Mouse (Mus musculus): Measurements from ENCODE around the gene Pknox1. TPM values are rescaled to one million over a fixed set of nuclear protein-coding genes. Genes with fewer than 3 reads are reported as not detected.

Gene Pknox1
- polyA plus RNA-seq, 1 experiment: 9.2 TPM

DNA sequence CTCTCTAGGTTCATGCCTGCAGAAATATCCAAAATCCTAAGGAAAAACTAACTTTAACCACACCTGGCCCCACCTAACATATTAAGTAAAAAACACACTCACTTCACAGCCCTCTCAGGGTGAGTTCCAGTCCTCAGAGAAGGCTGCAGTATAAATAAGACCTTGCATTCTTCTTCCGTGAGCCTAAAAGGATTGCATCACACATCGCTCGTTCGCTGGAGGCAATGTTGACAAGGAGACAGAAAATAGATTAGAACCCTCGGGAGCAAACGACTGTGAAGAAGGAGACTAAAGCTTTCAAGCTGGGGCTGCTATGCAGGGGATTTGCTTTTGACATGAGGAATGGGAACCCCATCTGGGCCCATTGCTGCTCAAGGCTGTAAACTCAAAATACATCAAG lies 21.0 kb upstream of the Pknox1 start:
- no peak for TF ChIP-seq GATA1 (IDR thresholded peaks at IDR 0.05; ENCODE audit: low read length)

DNA sequence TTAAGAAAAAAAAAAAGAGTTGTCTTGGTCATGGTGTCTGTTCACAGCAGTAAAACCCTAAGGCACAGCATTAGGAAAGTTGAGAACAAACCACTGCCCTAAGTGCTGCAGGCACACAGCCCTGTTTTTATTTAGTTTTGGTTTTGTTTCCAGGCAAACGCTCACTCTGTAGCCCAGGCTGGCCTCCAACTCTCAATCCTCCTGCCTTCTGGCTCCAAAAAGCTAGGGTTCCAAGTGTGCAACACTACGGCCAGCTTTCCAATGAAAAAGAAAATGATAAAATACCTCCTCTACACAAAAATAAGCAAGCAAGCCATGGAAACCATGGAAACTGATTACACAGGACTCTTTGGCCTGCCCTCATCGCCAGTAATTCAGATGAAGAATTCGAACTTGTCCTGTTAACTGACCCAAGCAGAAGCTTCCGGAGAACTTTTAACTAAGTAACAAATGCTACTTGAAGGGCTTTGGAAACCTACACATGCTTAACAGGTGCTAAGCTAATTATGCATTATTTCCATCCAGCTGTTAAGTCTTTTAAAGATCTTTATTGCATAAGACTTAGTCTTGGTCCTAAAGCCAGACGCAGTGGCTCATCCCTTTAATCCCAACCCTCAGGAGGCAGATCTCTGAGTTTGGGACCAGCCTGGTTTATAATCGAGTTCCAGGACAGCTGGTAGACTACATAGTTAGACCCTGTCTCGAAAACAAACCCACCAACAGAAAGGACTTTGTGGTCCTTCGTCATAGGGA lies 17.9 kb upstream of the Pknox1 start:
- TF ChIP-seq GATA1 (IDR thresholded peaks at IDR 0.05; ENCODE audit: low read length): no peak

DNA sequence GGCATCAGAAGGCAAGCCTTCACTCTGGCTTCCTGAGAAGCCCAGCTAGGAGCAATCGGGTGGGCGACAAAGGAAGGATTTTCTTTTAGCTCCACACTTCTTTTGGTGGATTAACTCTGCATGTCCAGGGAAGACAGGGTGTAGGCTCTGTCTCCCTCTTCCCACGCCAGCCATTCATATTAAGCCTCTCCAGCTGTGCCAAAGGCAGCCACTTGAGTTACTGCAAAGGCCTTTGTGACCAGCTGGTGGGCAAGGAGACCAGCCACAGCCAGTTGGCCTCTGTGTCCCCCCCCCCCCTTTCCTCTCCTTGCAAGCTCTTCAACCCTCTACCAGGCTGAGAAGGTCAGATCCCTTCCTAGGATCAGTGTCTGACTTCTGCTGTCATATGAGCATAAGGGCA lies 16.6 kb upstream of the Pknox1 start:
- TF ChIP-seq GATA1 (IDR thresholded peaks at IDR 0.05; ENCODE audit: low read length): no peak

DNA sequence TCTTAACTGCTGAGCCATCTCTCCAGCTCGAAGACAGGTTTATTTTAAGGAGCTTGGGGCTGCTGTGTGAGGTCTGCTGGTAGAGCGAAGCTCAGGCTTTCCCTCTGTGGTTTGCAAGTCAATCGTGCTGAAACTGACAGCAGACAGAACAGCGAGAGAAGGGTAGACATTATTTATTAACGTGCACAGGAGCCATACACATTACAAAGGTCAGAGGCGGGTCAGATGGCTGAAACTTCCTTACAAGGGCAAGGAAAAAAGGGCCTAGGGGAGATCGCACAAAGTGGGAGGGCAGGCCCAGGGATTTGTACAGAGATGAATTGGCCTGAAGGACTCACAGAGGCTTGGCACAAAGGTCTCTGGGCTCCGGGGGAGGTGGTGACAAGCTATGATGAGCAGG lies 15.1 kb upstream of the Pknox1 start:
- TF ChIP-seq GATA1 (IDR thresholded peaks at IDR 0.05; ENCODE audit: low read length): no peak

DNA sequence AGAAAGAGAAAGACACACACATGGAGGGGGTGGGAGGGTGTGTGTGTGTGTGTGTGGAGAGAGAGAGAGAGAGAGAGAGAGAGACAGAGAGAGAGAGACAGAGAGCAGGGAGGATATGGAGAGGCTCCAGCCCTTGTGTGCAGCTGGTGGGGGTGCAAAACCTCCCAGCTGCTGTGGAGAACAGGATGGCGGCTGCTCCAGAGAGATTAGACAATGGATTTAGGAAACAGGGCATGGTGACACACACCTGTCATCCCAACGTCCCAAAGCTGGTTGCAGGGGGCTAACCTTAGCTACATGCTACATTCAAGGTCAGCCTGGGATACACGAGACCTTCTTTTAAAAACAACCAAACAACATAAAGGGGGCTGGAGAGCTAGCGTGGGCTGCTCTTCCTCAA lies 8.3 kb upstream of the Pknox1 start:
- no peak for TF ChIP-seq GATA1 (IDR thresholded peaks at IDR 0.05; ENCODE audit: low read length)

DNA sequence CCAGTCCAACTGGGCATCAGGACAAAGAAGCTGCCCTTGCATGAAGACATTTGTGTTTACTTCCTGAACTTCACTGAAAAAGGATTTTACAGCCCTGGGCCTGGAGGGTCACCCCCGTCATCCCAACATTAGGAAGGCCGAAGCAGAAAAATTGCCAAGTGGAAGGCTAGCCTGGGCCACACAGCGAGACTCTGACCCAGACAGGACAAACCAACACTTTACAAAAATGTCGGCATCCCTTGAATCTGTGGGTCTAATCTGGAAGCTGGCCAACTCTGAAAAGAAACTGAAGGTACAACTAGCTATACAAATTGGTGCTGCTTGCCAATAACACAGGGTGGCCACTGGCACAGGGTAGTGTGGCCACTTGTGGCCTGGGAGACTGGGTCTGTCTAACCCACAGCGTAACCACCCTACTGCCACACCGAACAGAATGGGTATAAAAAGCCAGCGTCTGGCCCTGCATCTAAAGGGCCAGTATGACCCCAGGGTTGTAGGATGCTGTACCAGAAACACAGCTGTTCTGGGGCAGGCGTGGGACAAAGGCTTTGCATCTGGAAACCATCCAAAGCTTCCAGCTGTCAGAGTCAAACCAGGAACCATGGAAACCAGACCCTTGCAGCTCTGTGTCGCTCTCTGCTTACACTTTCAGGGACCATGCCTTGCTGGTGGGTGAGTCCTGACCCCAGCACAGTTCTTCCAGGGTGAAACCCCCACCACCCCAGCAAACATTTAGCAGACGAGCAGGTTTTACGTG lies 7.2 kb upstream of the Pknox1 start:
- no peak for TF ChIP-seq GATA1 (IDR thresholded peaks at IDR 0.05; ENCODE audit: low read length)

DNA sequence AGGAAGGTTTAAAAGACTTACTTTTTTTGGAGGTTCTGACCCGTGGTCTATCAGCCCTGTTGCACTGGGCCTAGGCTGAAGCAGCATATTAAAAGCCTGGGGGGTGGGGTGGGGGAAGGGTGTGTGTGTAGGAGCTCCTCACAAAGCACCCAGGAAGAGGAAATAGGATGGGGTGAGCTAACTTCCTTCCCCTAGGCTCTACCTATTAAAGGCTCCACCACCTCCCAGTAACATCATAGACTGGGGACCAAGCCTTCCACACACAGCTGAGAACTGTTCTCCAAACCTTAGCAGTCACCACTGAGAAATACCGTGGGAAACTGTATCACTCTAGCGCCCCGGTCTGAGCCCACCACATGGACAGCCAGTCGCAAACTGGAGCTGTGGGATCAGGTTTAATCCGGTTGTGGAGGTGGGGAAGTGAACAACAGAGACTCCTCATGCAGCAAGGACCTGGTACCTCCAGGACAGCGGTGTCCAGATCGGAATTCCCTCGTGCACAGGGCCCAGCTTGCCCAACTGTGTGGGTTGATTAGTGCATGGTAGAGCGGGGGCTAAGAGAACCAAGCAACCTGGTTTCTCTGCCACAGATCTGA lies 6.5 kb upstream of the Pknox1 start:
- no peak for TF ChIP-seq GATA1 (IDR thresholded peaks at IDR 0.05; ENCODE audit: low read length)

DNA sequence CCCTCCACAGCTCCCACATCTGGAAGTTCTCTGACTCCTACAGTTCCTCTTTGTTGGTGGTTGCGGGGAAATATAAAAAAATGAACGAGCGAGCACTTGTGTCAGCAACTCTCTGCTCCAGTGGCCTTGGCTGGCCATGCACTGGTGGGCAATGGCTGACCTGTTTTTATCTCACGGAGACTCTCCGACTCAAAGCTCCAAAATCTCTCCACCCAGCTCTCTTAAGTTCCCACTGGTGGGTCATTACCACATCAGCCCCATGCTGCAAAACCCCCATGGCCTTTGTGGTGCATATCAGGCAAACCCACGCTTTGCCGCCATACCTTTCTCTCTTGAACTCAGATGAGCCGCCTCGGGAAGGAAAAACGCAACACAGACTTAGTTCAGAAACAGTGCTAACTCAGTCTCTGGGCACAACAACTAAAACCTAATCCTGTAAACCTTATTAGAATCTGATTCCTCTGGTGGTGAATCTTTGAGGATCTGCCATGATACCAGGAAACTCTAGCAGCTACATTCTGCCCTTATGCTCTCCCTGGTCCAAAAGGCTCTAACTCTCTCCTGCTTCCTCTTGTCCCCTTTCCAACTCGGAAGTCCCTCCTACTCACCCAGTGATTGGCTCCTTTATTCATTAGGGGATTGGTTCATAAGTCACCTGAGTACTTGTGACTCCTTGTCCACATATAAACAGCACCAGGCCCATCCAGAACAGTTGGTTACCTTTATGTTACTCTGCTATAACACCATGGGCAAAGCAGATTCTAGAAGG lies 5.3 kb upstream of the Pknox1 start:
- no peak for TF ChIP-seq GATA1 (IDR thresholded peaks at IDR 0.05; ENCODE audit: low read length)

DNA sequence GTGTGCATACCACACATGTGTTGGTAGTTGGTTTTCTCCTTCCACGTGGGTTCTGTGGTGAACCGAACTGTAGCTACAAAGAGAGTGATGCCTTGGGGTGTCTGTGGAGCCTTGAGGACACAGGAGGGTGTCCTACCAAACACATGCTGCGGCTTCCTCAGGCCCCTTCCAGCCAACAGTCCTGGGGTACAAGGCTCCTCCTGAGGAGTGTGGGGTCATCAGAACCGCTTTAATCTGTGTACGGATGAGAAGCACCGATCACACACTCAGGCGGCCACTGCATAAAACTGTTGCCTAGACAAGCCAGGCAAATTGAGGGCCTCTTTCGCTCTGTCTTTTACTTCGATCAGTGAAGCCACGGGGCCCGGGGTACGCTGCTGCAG lies 911 bp upstream of the Pknox1 start:
- no peak for TF ChIP-seq GATA1 (IDR thresholded peaks at IDR 0.05; ENCODE audit: low read length)

DNA sequence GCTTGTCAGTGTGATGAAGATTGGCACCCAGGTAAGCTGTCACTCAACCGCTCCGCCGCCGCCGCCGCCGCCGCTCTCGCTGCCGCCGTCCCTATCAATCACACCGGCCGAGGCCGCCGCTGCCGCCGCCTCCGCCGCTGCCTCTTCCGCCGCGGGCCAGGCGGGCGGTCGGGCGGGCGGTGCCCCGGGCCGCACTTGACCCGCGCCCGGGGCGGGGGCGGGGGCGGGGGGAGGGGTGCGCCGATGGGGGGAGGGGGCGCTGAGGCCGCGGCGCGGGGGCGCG lies 265 bp downstream of the Pknox1 start:
- no peak for TF ChIP-seq GATA1 (IDR thresholded peaks at IDR 0.05; ENCODE audit: low read length)

DNA sequence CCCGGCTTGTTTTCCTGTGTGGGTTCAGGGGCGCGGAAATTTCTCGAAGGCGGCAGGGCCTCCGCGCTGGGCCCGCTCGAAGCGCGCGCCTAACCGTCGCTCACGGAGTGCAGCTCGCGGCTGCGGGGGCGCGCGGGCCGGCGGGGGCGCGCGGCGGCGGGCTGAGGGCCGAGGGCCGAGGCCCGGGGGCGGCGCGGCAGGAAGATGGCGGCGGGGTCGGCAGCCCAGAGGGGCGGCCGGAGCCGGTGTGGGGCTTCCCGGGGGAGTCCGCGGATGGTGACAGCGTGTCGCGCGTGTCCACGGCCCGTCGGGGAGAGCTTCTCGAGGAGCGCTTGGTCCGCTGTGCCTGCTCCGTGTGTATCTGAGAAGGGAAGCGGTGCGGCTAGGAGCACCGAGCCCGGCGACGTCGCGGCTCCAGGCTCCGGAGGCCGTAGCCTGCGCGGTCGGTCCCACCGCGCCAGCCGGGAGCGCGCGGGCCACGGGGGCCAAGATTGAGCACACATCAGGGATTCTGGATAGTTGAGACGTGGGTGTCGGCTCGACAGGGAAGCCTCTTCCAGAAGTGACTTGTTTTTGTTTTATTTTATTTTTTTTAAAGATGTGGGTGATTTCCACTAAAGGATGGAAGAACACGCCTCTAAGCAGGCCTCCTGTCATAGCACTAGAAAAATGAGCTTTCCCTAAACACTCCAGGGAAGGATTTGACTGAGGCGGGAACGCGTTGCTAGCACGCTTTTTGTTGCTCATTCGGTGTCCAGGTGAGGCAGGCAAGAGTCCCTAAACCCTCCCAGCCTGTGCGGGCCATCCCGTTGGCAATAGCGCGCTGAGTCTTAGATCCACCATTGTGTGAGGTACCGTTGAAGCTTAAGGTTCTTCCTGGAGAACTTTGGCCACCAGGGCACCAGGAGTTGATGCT lies 865 bp downstream of the Pknox1 start:
- TF ChIP-seq GATA1 (IDR thresholded peaks at IDR 0.05; ENCODE audit: low read length): no peak

DNA sequence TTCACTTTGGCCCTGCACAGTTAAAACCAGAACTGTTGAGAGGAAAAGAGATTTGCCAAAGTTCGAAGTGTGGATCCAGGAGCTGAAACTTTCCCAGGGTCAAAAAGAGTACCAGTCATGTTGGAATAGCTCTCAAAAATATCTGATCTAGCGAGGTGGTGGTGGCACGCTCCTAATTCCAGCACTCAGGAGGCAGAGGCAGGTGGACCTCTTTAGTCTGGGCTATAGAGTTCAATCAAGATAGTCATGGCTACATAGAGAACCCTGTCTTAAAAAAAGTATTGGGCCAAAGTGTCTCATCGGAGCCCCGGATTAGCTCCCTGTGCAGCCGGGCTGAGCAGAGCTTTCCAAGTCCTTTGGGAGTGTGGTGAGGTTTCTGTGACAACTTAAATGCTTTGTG lies 1.7 kb downstream of the Pknox1 start:
- no peak for TF ChIP-seq GATA1 (IDR thresholded peaks at IDR 0.05; ENCODE audit: low read length)

DNA sequence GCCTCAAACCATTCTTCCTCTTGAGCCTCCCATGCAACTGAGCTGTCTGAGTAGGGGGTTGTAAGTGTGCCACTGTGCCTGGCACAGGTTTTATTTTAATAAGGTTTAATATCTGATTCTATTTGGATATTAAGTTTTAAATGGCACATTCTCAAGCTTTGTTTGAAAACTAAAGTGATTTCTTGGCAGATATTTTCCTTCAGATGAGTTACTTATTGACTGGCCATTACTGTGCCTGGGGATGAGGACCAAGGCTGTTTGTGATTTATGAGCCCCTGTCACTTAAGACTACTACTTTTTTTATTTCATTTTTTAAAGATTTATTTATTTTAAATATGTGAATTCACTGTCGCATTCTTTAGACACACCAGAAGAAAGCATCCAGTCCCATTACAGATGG lies 5.2 kb downstream of the Pknox1 start:
- no peak for TF ChIP-seq GATA1 (IDR thresholded peaks at IDR 0.05; ENCODE audit: low read length)

DNA sequence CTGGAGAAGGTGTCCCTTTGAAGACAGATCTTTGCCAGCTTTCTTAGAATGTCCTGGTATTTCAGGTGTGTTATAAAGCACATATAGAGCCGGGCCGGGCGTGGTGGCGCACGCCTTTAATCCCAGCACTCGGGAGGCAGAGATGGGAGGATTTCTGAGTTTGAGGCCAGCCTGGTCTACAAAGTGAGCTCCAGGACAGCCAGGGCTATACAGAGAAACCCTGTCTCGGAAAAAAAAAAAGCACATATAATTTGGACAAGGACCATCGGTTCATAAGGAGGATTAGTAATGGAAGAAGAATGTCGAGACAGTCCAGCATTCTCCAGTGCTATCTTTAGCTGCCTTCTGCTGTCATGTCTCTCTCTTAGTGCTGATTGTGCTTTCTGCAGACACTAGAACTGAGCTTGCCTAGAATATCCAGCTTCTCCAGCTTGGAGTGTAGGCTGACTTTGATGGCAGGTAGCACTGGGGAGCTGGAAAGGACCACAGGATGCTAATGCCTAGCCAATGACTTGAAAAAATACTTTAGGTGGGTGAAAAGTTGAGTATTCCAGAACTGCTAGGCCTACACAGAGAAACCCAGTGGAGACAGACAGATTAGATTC lies 5.9 kb downstream of the Pknox1 start:
- TF ChIP-seq GATA1 (IDR thresholded peaks at IDR 0.05; ENCODE audit: low read length): no peak

DNA sequence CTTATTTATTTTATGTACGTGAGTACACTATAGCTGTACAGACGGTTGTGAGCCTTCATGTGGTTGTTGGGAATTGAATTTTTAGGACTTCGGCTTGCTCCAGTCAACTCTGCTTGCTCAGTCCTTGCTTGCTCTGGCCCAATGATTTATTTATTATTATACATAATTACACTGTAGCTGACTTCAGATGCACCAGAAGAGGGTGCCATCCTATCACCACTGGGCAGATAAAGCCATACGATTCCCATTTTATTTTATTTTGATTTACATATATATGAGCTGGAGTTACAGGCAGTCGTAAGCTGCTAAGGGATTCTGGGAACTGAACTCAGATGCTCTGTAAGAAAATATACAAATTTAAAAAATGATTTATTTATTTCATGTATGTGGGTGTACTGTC lies 7.2 kb downstream of the Pknox1 start:
- TF ChIP-seq GATA1 (IDR thresholded peaks at IDR 0.05; ENCODE audit: low read length): no peak
